Comparison of ENCODE assay signal across 9 mouse cellular contexts in genomic region chr14:54860511-54860910, GRCm38 (mm10). TPM values are rescaled to one million over a fixed set of nuclear protein-coding genes. Genes with fewer than 3 reads are reported as not detected.
DNase-seq lines count a peak whose midpoint lies in the region; ATAC-seq and TF ChIP-seq lines count a peak whose summit lies in the region.
"Had no signal": no experiment of that assay in that cellular context is flagged by ENCODE, and none has a peak within 500 bp of the region (broad histone marks: within the 10 kb centered on the region; RNA-seq: fewer than 3 reads in every experiment).

No protein-coding gene starts in this region.

- H3K27me3 ChIP-seq in hindbrain, postnatal 0 days (ENCODE audit: insufficient read depth, low read length), result no peaks in the 10 kb centered on the region
- H3K27me3 ChIP-seq in thymus, adult 2 months (ENCODE audit: control insufficient read depth, insufficient read depth, low read length), result no peaks in the 10 kb centered on the region
- H3K27me3 ChIP-seq: neural tube, embryonic 13.5 days had no signal

- TF ChIP-seq POLR2A in thymus, adult 2 months (IDR thresholded peaks at IDR 0.05; ENCODE audit: control insufficient read depth, extremely low read depth, insufficient read depth, low read length, poor library complexity), result no peak

- no peak overlapping the region for H3K4me2 ChIP-seq in hindbrain, postnatal 0 days (ENCODE audit: low read depth, low read length)
- H3K4me2 ChIP-seq: neural tube, embryonic 13.5 days had no signal

- no peak overlapping the region for H3K4me3 ChIP-seq in hindbrain, postnatal 0 days (ENCODE audit: low read length)
- no peak overlapping the region for H3K4me3 ChIP-seq in thymus, adult 2 months (ENCODE audit: control insufficient read depth, insufficient read depth, low read length)
- H3K4me3 ChIP-seq: neural tube, embryonic 13.5 days had no signal

- H3K9me3 ChIP-seq in hindbrain, postnatal 0 days (ENCODE audit: low read length), result no peaks in the 10 kb centered on the region
- H3K9me3 ChIP-seq: neural tube, embryonic 13.5 days had no signal

- H3K9ac ChIP-seq in hindbrain, postnatal 0 days (replicated peaks; ENCODE audit: low read length), result no peak overlapping the region
- H3K9ac ChIP-seq: neural tube, embryonic 13.5 days had no signal

- WGBS in hindbrain, postnatal 0 days, result 33% methylated on average over 2 of the region's 2 CpGs
- 33% methylated on average over 2 of the region's 2 CpGs for WGBS in thymus, adult 2 months

- no peak for ATAC-seq in hindbrain, postnatal 0 days

- peak; percentile 48 to 77 for DNase-seq in frontal cortex, postnatal 36 days (ENCODE audit: low spot score in 2 of 2)
- no peak for DNase-seq in frontal cortex, postnatal 25 days (ENCODE audit: low spot score in 2 of 2)
- peak; percentile 24 to 71 for DNase-seq in spleen, adult 18-20 months
- no peak for DNase-seq in spleen, adult 12 weeks (ENCODE audit: low spot score)
- DNase-seq in cerebellum, adult 9-10 months, result peak; percentile 83
- peak; percentile 68 for DNase-seq in hindbrain, postnatal 0 days (ENCODE audit: low spot score)
- DNase-seq in lung, postnatal 10 days, result peak; percentile 66
- peak; percentile 69 for DNase-seq in thymus, adult 2 months

- peaks cover 16% of the 10 kb centered on the region; the same call in 1 of the 2 replicates for H3K36me3 ChIP-seq in hindbrain, postnatal 0 days (ENCODE audit: insufficient read depth, low read length)
- H3K36me3 ChIP-seq in thymus, adult 2 months (ENCODE audit: control insufficient read depth, insufficient read depth, low read length), result no peaks in the 10 kb centered on the region

- H3K4me1 ChIP-seq in hindbrain, postnatal 0 days (ENCODE audit: insufficient read depth, low read length), result no peaks in the 10 kb centered on the region; the same call in 1 of the 2 replicates
- 0 out of 2 replicates have a peak, but pooled peaks cover 7% of the 10 kb centered on the region for H3K4me1 ChIP-seq in thymus, adult 2 months (replicated peaks; ENCODE audit: control insufficient read depth, insufficient read depth, low read length)

- TF ChIP-seq CTCF in hindbrain, postnatal 0 days (IDR thresholded peaks at IDR 0.05; ENCODE audit: low read depth), result peak; percentile 82
- TF ChIP-seq CTCF in thymus, adult 2 months (IDR thresholded peaks at IDR 0.05; ENCODE audit: borderline replicate concordance, control insufficient read depth, extremely low read depth, insufficient read depth, low read length, poor library complexity), result no peak

- no peak overlapping the region for H3K27ac ChIP-seq in hindbrain, postnatal 0 days
- no peak overlapping the region for H3K27ac ChIP-seq in thymus, adult 2 months (ENCODE audit: control insufficient read depth, insufficient read depth, low read length)
- H3K27ac ChIP-seq: neural tube, embryonic 13.5 days had no signal

RNA-seq across cellular contexts. Expression of gene Homez, which starts 10.2 kb away (rescaled TPM):
- total RNA-seq in hindbrain, postnatal 0 days (2014; rRNA removed), result 7.8 and 9.6 TPM in 2 replicates
- polyA plus RNA-seq in hindbrain, postnatal 0 days (2015; fragmentation: Nextera tagmentation; extraction: Ambion mirVana), result 9.0 and 9.3 TPM in 2 replicates
- 4.7 and 5.9 TPM in 2 replicates for polyA plus RNA-seq in thymus, adult 2 months (2012; rRNA removed)

RNA-seq across cellular contexts. Expression of gene Ppp1r3e, which starts 16.8 kb away (rescaled TPM):
- 21.3 and 26.5 TPM in 2 replicates for total RNA-seq in hindbrain, postnatal 0 days (2014; rRNA removed)
- 4.0 and 5.1 TPM in 2 replicates for polyA plus RNA-seq in hindbrain, postnatal 0 days (2015; fragmentation: Nextera tagmentation; extraction: Ambion mirVana)
- 14.3 and 18.2 TPM in 2 replicates for polyA plus RNA-seq in thymus, adult 2 months (2012; rRNA removed)

RNA-seq across cellular contexts. Expression of gene Bcl2l2, which starts 22.7 kb away (rescaled TPM):
- total RNA-seq in hindbrain, postnatal 0 days (2014; rRNA removed), result 28.4 and 37.1 TPM in 2 replicates
- polyA plus RNA-seq in hindbrain, postnatal 0 days (2015; fragmentation: Nextera tagmentation; extraction: Ambion mirVana), result 4.3 and 4.6 TPM in 2 replicates
- 21.4 and 23.5 TPM in 2 replicates for polyA plus RNA-seq in thymus, adult 2 months (2012; rRNA removed)

RNA-seq across cellular contexts. Expression of gene Gm20521, which starts 22.7 kb away (rescaled TPM):
- total RNA-seq in hindbrain, postnatal 0 days (2014; rRNA removed), result 3.0 and 6.8 TPM in 2 replicates
- polyA plus RNA-seq in hindbrain, postnatal 0 days (2015; fragmentation: Nextera tagmentation; extraction: Ambion mirVana), result 1.3 and 1.9 TPM in 2 replicates
- polyA plus RNA-seq in thymus, adult 2 months (2012; rRNA removed), result 0.28 and 1.9 TPM in 2 replicates
- polyA plus RNA-seq: neural tube, embryonic 13.5 days had no signal

RNA-seq across cellular contexts. Expression of gene Pabpn1, which starts 31.8 kb away (rescaled TPM):
- 88.1 and 109 TPM in 2 replicates for total RNA-seq in hindbrain, postnatal 0 days (2014; rRNA removed)
- polyA plus RNA-seq in hindbrain, postnatal 0 days (2015; fragmentation: Nextera tagmentation; extraction: Ambion mirVana), result 145 and 154 TPM in 2 replicates
- polyA plus RNA-seq in thymus, adult 2 months (2012; rRNA removed), result 190 and 219 TPM in 2 replicates

Comparison
In these comparisons a context has a peak if more than half of its experiments do, and no peak if none do; other contexts are left out.
1. DNase-seq: peak in frontal cortex, postnatal 36 days (2 of 2), spleen, adult 18-20 months (2 of 2), cerebellum, adult 9-10 months (single experiment), hindbrain, postnatal 0 days (single experiment), lung, postnatal 10 days (single experiment) and thymus, adult 2 months (single experiment); none in frontal cortex, postnatal 25 days (0 of 2) and spleen, adult 12 weeks (single experiment).